Mouse (Mus musculus) CD8-positive naive resting alpha-beta T cell, adult 57 days (primary cell): ENCODE measurements around the gene Zfp212. TPM values are rescaled to one million over a fixed set of nuclear protein-coding genes. Genes with fewer than 3 reads are reported as not detected.

ENCODE experiments used
- total RNA-seq: library from RNA; stranded (reverse); gene quantifications from one replicate; pipeline ENCODE4 v1.2.4, GENCODE M21; 2023

Gene Zfp212
- 47.2 TPM for total RNA-seq

DNA sequence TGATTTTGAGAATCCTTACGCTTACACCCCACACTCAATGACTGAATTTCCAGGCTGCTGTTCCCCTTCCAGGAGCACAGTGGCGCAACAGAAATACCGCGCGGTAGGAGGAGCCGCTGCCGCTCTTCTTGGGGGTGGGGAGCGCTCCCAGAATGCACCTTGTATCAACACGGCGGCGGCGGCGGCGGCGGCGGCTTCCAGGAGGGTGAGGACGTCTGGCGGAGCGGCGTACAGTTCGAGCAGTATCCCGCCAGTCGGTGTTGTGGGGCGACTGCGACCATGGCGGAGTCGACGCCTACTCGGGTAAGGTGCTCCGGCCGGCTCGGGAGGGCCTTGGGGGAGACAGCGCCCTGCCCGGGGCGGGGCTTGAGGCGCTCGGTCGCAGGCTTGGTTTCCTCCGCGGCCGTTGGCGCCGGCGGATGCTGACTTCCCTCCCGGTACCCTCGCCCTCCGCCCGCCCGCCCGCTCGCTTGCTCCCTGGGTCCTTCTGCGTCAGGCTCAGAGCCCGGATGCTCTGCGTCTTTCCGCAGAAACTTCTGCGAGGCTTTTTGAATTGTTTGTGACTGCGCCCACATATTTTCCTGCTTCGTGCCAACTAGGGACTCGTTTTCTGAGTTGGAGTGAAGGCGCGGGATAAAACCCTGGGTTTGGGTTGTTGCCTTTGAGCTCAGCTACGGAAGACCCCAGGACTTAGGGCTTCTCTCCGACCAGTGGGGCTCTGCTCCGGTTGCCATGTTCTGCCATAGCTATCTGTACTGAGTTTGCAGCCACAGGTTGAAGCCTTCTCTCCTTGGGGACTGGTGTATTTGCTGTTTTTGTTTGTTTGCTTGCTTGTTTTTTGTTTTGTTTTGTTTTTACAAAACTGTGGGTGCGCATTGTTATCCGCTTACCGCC, at the start of gene Zfp212:
Gene Zfp212 (plus strand): TSS at position 30 of the 894 bp plus-strand sequence.

DNA sequence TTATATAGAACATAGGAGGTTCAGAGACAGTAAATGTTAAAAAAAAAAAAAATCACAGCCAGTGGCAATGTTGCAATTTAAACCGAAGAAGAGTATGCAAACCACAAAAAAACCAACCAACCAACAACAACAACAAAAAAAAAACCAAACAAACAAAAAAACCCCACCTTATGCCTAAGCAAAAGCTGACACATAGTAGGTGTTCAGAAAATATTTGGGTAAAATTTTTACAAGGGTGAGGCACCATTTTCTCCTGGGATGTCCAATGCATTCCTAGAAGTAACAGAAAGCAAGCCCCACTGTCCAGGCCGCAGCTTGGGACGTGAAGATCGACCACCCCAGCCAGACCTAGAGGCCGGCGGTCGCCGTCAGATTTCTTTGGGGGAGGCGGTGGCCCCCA, 43.2 kb upstream of the Zfp212 start, which contains the start of gene Zfp282:
Gene Zfp282 (plus strand): TSS at position 147 of the 400 bp plus-strand sequence.

DNA sequence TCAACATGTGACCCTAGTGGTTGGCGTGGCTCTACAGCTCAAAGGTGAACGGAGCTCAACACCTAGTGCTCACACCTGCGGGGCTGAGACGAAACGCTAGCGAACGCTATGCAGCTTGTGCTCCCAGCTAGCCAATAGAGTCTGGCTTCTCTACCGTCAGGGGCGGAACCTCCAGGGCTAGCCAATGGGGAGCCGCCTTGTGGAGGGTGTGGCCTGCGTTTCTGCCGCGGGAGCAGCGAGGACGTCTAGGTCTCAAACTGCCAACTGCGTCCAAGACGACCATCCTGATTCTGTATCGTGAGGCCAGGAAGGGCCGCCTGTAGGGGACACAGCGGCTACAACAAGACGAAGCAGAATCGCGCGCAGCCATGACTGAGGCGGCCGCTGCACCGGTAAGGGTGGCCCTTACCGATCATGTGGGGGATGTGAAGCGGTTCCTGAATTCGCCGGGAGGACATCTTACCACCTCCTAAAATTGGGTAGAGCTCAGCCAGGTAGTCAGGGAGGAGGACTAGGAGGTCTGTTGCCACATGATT, 33.0 kb downstream of the Zfp212 start, which contains the start of gene Zfp956:
Gene Zfp956 (plus strand): TSS at position 200 of the 536 bp plus-strand sequence.

Other genes starting within 250 kb of the Zfp212 start
- 73.9 TPM for gene Pdia4, start 107.0 kb upstream of the Zfp212 start, total RNA-seq
- gene Zfp786, start 89.6 kb upstream of the Zfp212 start, total RNA-seq = 0.15 TPM
- gene Zfp398, start 84.8 kb upstream of the Zfp212 start, total RNA-seq = 31.9 TPM
- gene Zfp282, start 43.3 kb upstream of the Zfp212 start, total RNA-seq = 13.1 TPM
- gene Zfp956, start 32.9 kb downstream of the Zfp212 start, total RNA-seq = 27.6 TPM
- 59.7 TPM for gene Zfp777, start 128.4 kb downstream of the Zfp212 start, total RNA-seq
- 62.7 TPM for gene Zfp746, start 166.1 kb downstream of the Zfp212 start, total RNA-seq